Mouse (Mus musculus): ENCODE measurements at regions not wholly inside any gene's neighbourhood (a gene's known extent, or its start where the extent isn't known, plus 50 kb on each side); places are given as distances from the start of the nearest gene placed in this dataset.

DNA sequence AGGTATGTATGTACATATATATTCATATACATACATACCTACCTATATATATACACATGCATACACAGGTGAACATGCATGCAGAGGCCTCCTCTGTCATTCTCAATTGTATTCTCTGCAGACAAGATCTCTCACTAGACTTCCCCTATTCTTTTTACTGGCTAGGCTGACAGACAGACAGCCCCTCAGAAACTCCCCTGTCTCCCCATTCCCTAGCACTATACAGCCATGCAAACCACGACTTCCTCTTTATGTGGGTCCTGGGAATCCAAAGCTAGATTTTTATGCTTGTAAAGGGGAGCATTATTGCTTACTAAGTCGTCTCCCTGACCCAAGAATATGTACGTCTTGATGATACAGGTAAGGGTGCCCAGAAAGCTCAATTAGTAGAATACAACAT, 86.9 kb downstream of the Fam124b start:
- no peak for DNase-seq

DNA sequence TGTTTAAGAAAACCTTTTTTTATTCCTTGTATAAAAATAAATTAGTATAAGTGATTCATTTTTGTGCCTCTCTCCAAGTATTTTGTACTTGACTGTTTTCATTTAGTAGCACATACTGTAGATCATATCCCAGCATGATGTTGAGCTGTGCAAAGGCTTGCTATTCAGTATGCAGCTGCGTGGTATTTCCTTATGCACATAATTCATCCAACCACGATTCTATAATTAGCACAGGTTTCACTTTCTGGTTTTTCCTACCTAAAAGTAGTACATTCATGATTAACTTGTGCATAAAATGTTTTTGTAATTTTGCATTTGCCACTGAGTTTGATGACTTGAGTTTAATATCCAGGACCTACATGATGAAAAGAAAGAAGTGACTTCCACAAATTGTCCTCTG, 94.3 kb downstream of the Fam124b start:
- no peak for DNase-seq

DNA sequence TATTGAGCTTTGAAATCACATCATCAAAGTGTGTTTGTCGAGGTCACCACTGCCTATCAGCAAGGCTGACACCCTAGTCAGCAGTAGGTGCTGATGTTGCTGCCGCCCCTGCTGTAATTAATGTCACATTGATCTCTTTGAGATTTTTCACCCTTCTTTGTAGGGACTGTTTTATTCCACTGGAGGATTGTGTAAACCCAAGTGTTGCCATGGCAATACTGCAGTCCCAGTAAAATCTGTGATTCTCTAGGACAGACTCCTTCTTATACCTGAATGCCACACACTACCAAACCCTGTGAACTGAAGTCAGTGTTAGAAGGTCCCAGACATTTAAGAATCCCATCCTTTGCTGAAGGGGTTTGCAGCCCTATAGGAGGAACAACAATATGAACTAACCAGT, 102.4 kb downstream of the Fam124b start:
- DNase-seq: no peak

- DNase-seq: no peak
Observed at GRCm38 (mm10) chr1:80107747-80108476, 110.4 kb downstream of the Fam124b start.

DNA sequence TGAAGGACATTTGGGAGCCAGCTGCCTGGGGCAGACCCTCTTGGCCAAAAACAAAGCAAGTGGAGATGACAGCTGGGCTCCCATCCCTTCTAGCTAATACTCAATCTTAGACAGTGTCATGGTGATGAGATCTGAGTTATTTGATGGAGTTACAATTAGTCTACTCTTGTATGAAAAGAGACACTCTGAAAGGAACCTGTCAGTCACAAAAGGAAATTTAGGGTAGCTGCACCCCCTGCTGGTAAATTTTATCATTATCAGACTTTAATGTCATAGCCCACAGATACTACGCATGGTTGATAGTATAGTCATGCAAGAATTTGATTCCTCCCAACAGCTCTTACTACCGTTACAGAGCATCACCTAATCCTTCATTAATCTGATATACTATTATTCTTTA, 112.0 kb downstream of the Fam124b start:
- DNase-seq: peak; percentile 43

- DNase-seq: no peak
Observed at GRCm38 (mm10) chr1:80098266-80098665, 120.0 kb downstream of the Fam124b start.

DNA sequence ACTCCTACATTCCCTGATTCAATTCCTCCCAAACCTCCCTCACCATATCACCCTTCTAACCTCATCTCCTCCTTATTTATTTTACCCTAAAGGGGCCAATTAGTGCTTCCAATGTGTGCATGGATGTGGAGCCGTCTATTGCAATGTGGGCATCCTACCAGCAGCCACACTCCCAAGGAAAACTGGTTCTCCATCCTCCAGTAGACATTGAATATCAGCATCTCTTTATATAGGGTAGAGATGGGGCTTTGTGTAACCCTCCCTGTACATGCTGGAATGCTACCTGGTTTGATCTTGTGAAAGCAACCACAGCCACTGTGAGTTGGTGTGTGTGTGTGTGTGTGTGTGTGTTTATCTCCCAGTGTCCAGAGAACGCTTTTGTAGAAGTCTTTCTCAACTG, 126.5 kb downstream of the Fam124b start:
- no peak for DNase-seq

DNA sequence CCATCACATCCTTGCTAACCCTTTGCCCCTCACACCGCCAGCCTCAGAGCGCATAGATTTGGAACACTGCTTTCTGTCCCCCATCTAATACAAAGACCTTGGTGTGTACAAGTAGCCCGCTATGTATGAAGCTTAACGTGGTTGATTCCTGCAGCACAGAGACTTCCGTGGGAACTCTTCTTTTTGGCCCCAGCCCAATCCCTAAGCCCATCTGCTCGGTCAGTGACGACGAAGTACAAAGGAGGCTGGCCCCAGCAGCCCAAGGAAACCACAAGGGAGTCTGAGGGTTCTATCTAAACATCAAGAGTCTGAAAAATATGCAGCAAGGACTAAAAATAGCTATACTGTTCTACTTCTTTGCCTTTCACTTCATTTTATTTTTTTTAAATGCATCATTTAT, 126.9 kb downstream of the Fam124b start:
- DNase-seq: no peak

GRCm38 (mm10) chr1:80088651-80089050, 129.6 kb downstream of the Fam124b start:
- no peak for DNase-seq

DNA sequence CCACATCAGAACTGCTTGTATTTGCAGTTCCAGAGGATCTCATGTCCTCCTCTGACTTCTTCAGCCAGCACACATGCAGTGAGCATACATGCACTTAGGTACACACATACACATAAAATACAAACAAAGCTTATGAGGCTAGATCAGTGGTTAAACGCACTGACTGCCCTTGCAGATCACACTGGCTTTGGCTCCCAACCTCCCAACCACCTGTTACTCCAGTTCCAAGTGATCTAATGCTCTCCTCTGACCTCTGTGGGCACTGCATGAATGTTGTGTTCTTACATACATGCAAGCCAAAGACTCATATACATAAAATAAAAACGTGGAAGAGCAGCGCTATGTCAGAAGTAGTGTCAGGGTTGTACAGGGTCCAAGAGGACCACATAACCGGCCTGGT, 141.9 kb downstream of the Fam124b start:
- no peak for DNase-seq

DNA sequence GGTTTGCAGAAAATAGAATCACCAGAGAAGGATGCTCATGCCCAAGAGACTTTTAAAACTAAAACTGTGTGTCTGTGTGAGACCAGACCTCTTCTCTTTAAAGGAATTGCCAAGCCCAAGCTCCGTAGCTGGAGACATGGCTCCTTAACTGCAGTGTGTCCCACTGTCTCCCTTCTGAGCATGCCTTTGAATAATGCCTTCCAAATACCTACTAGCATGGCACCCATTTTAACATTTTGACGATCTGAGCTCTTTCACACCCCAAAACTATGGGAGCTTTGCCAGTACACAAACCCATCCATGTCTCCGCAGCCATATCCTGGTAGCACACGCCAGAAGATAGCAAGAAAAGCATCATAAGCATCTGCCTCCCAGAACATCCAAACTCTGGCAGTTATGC, 143.9 kb downstream of the Fam124b start:
- DNase-seq: no peak

- peak; percentile 43 for DNase-seq
Observed at GRCm38 (mm10) chr1:80073950-80074349, 144.3 kb downstream of the Fam124b start.

DNA sequence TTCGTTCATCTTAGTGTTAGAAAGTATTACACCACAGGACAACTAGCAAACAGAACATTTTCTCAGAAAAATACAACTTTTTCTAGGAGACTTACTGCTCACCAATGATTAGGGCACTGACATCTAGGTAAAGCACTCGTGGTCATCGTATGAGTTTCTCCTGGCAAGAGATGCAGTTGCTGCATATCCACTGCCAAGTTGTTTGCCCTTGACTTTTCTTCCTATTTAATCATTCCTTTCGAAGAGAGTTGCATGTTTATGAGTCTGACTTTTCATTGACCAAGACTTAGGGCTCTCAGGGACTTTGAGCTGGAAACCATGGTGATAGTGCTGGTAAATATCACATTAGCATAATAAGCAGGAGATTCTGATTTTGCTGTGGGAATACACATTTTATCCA, 149.1 kb downstream of the Fam124b start:
- no peak for DNase-seq

GRCm38 (mm10) chr1:80062121-80062520, 156.2 kb downstream of the Fam124b start:
- no peak for DNase-seq

GRCm38 (mm10) chr1:80061632-80062031, 156.6 kb downstream of the Fam124b start:
- no peak for DNase-seq

DNA sequence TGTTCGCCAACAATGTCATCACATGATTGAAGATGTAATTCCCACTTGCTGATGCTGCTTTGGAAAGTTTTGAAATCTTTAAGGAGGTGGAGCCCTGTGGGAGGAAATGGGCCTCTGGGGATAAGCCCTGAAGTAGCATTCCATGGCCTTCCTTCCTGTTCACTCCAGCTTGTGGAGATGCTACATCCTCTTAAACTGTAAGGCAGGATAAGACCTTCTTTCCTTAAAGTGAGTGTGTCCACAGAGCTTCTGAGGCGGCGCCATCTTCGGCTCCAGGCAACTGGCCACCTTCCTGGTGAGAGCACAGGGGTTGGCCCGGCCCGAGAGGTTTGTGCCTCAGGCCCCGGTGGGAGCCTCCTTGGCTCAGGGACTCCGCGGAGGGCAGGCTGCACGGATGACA, 173.1 kb downstream of the Fam124b start:
- DNase-seq: no peak

- DNase-seq: no peak
Observed at GRCm38 (mm10) chr1:80040409-80040808, 177.9 kb downstream of the Fam124b start.

GRCm38 (mm10) chr1:80039891-80040290, 178.4 kb downstream of the Fam124b start:
- DNase-seq: no peak

DNA sequence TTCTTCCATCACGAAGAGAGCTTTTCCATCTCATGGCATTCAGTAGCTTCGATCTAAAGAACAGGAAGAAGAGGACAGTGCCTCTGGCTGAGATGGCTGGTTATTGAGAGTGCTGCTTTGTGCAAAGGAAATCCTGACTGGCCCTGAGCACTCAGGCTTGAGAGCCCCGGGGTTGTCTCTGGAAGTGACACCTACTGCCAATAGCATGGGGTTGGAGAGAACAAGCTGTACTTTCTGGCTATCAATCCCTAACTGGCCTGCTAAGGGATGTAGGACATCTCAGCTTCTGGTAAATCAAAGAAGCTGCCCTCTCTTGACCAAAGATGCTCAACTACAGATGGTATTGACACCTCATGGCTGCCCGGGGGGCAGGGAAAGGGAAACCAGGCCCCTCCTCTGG, 178.2 kb upstream of the Serpine2 start:
- no peak for DNase-seq

- no peak for DNase-seq
Observed at GRCm38 (mm10) chr1:80038059-80038458, 177.1 kb upstream of the Serpine2 start.

DNA sequence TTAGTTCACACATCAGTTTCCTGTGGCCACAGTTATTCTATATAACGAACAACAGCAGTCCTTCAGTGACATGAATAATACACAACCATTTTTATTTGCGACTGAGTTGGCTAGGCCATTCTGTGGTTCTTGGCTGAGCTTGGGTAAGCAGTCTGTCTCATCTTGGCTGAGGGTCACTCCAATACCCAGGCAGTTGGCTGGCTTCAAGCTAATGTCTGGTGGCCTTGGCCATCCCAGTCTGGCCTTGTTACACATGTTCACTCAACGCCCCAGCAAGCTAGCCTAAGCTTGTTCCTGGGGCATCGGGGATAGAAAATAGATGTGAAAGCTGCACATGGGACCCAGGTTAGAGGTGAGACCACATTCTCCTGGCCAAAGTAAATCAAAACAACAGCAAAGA, 175.5 kb upstream of the Serpine2 start:
- DNase-seq: no peak

DNA sequence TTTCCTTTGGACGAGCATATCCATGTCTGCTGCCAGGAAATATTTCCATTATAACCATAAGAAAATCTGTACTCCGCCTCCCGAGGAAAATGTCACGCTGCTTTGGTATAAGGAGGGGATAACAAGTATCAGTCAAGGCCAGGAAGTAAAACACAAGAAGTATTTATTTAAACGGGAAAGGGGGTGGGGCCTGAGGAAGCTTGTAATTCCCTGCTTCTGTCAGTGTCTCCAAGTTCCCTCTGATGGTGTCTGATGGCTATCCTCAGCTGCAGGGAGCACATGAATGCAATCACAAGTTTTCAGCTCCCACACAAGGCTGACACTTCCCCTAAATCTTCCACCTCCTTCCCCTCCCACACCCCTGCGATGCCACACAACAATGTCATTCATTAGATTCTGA, 172.5 kb upstream of the Serpine2 start:
- no peak for DNase-seq

- no peak for DNase-seq
Observed at GRCm38 (mm10) chr1:80033121-80033520, 172.1 kb upstream of the Serpine2 start.

DNA sequence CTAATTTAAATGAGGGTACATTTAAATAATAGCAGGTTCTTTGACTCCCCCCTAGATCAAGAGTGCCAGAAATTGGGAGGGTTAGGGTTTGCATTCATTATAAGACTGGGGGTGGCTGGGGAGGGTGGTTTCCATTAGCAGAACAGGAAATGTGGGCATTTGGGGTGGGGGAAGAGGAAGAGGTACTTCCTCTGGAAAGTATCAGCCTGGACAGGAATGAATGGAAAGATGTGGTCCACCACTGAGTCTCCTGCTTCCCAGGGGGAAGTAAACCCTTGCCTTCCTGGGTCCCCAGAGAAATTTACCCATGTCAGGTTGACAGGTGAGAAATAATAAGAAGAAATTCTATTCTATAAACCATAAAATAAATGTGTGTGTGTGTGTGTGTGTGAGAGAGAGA, 171.5 kb upstream of the Serpine2 start:
- no peak for DNase-seq

- no peak for DNase-seq
Observed at GRCm38 (mm10) chr1:80030635-80031034, 169.7 kb upstream of the Serpine2 start.

Measured in layer of hippocampus, adult 9-11 months (tissue).